Mouse (Mus musculus) spleen, postnatal 10 days (tissue): ENCODE results near the gene Midn.

Experiments used
- DNase-seq, 2 experiments: peaks; one replicate each; pipeline ENCODE4 v3.0.0; 2021 to 2022; ENCODE audit warnings: low spot score in 2 of 2

The Midn gene

GRCm38 (mm10) chr10:80143664-80144063 is 4.4 kb upstream of the Midn start:
- no peak for DNase-seq

- no peak for DNase-seq
Measured at GRCm38 (mm10) chr10:80144159-80144558, 3.9 kb upstream of the Midn start.

GRCm38 (mm10) chr10:80144864-80145838 is 2.9 kb upstream of the Midn start:
- peak; percentile 77 to 86 for DNase-seq

- DNase-seq: peak in 1 of 2 experiments; percentile 77
Measured at GRCm38 (mm10) chr10:80145896-80146295, 2.2 kb upstream of the Midn start.

- peak; percentile 32 to 53 for DNase-seq
Measured at GRCm38 (mm10) chr10:80146568-80147011, 1.5 kb upstream of the Midn start.

GRCm38 (mm10) chr10:80147146-80147718 is 840 bp upstream of the Midn start:
- peak in 1 of 2 experiments; percentile 42 for DNase-seq

GRCm38 (mm10) chr10:80148610-80149290 is 678 bp downstream of the Midn start:
- peak; percentile 93 to 96 for DNase-seq

GRCm38 (mm10) chr10:80149291-80150225 is 1.5 kb downstream of the Midn start:
- DNase-seq: peak; percentile 86 to 94

- DNase-seq: peak; percentile 71 to 73
Measured at GRCm38 (mm10) chr10:80150226-80151210, 2.4 kb downstream of the Midn start.

- DNase-seq: peak; percentile 63 to 73
Measured at GRCm38 (mm10) chr10:80151211-80152034, 3.4 kb downstream of the Midn start.

- peak; percentile 47 to 53 for DNase-seq
Measured at GRCm38 (mm10) chr10:80152071-80152872, 4.2 kb downstream of the Midn start.

- DNase-seq: peak in 1 of 2 experiments; percentile 57
Measured at GRCm38 (mm10) chr10:80152873-80153260, 4.8 kb downstream of the Midn start.

- no peak for DNase-seq
Measured at GRCm38 (mm10) chr10:80153713-80154112, 5.6 kb downstream of the Midn start.

- no peak for DNase-seq
Measured at GRCm38 (mm10) chr10:80154384-80154783, 6.3 kb downstream of the Midn start.

GRCm38 (mm10) chr10:80155277-80155676 is 7.2 kb downstream of the Midn start:
- DNase-seq: no peak

- DNase-seq: no peak
Measured at GRCm38 (mm10) chr10:80156002-80156751, 8.1 kb downstream of the Midn start.

GRCm38 (mm10) chr10:80156752-80157053 is 8.6 kb downstream of the Midn start:
- DNase-seq: no peak
